Mouse (Mus musculus): ENCODE measurements around the gene Carns1.

Carns1 gene

GRCm38 (mm10) chr19:4169378-4169784, 5.9 kb downstream of the Carns1 start:
- no peaks in the 10 kb centered on the region for H3K27me3 ChIP-seq (ENCODE audit: control insufficient read depth, insufficient read depth, low read length, poor library complexity, severe bottlenecking)
- DNase-seq (ENCODE audit: low read depth, low spot score): peak; percentile 99
- no peaks in the 10 kb centered on the region; the same call in 1 of the 2 replicates for H3K36me3 ChIP-seq (ENCODE audit: control insufficient read depth, insufficient read depth, low read length, poor library complexity, severe bottlenecking)

GRCm38 (mm10) chr19:4166678-4167476, 8.4 kb downstream of the Carns1 start:
- Histone ChIP-seq H3K36me3 (ENCODE audit: control insufficient read depth, insufficient read depth, low read length, poor library complexity, severe bottlenecking) (no peaks in the 10 kb centered on the region; the same call in 1 of the 2 replicates), H3K27me3 (ENCODE audit: control insufficient read depth, insufficient read depth, low read length, poor library complexity, severe bottlenecking) (no peaks in the 10 kb centered on the region)
- no peak for DNase-seq (ENCODE audit: low read depth, low spot score)

DNA sequence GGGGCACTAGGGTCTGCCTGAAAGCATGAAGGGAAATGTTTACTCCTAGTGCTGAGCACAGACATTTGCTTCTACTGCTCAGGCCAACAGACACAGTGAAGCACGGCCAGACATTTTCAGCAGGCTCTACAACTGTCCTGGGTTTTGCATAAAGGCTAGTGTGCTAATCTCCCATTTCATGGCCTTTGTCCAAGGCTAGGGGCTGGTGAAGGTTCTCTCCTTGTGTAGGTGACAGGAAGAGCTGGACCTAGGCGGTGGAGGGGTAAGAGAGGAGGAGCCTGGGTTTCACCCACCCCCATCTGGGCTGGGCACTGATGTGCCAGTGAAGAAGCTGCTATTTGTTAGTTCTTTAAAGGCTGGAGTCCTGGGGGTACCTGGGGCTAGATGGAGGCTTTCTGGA, 10.6 kb downstream of the Carns1 start:
- no peaks in the 10 kb centered on the region; the same call in 1 of the 2 replicates for H3K36me3 ChIP-seq (ENCODE audit: control insufficient read depth, insufficient read depth, low read length, poor library complexity, severe bottlenecking)
- H3K27me3 ChIP-seq (ENCODE audit: control insufficient read depth, insufficient read depth, low read length, poor library complexity, severe bottlenecking): no peaks in the 10 kb centered on the region
- no peak for DNase-seq (ENCODE audit: low read depth, low spot score)

GRCm38 (mm10) chr19:4164100-4164499, 11.2 kb downstream of the Carns1 start:
- DNase-seq (ENCODE audit: low read depth, low spot score): no peak
- no peaks in the 10 kb centered on the region; the same call in 1 of the 2 replicates for H3K36me3 ChIP-seq (ENCODE audit: control insufficient read depth, insufficient read depth, low read length, poor library complexity, severe bottlenecking)
- no peaks in the 10 kb centered on the region for H3K27me3 ChIP-seq (ENCODE audit: control insufficient read depth, insufficient read depth, low read length, poor library complexity, severe bottlenecking)

DNA sequence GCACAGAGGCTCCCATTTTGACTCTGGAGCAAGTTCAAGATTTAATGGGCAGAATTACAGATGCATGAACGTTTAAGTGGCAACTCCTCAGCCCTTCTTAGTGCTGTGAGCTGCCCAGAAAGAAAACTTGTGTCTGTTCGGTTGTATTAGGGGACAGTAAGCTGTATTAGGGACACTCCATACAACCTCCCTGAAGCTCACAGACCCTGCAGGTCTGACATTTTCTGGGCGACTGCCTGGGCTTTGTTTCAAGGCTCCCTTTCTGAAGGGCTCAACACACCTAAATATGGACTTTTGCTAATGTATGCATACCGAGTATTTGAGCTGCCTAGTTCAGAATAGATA, 11.8 kb downstream of the Carns1 start:
- no peaks in the 10 kb centered on the region for H3K27me3 ChIP-seq (ENCODE audit: control insufficient read depth, insufficient read depth, low read length, poor library complexity, severe bottlenecking)
- no peaks in the 10 kb centered on the region; the same call in 1 of the 2 replicates for H3K36me3 ChIP-seq (ENCODE audit: control insufficient read depth, insufficient read depth, low read length, poor library complexity, severe bottlenecking)
- no peak for DNase-seq (ENCODE audit: low read depth, low spot score)

DNA sequence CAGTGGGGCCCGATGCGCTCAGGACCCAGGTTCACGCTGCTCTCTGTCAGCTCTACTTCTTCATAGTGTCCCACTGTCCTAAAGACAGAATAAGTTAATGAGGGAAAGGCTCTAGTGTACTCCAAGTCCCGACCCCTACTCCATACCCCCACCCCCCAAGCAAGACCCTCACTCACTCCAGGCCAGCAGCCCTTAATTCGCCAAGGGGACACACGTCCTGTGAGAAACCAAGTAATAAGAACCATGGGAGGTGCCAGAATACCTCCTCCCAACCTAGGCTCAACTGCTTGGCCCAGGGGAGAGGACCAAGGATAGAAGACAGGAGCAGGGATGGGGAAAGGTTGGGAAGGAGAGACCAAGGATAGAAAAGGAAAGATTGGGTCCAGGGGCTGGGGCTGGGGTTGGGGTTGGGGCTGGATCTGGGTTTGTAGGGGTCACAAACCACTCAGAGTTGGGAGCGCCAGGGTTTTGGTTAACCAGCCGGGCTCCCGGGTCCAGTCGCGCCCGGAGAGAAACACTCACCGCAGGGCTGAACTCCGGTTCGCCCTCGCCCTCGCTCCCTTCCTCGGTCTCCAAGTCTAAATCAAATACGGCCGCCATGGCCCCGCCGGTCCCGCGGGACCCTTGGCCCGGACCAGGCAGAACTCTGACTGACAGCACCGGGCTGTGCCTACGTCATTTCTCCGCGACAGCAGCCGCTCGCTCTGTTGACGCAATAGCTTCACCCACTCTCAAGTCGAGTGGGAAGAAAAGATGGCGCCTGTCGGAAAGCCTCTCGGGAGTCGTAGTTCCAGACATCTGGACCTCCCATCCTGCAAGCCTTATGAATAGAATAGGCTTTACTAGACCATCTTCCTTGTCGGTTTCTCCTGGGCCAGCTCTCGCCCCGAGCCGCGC, 12.4 kb downstream of the Carns1 start, which contains the start of gene Rps6kb2:
Gene Rps6kb2, minus strand, starts transcription at position 709 of the 897 bp plus-strand sequence.
- no peaks in the 10 kb centered on the region; the same call in 1 of the 2 replicates for H3K36me3 ChIP-seq (ENCODE audit: control insufficient read depth, insufficient read depth, low read length, poor library complexity, severe bottlenecking)
- DNase-seq (ENCODE audit: low read depth, low spot score): peak; percentile 96
- H3K27me3 ChIP-seq (ENCODE audit: control insufficient read depth, insufficient read depth, low read length, poor library complexity, severe bottlenecking): no peaks in the 10 kb centered on the region

DNA sequence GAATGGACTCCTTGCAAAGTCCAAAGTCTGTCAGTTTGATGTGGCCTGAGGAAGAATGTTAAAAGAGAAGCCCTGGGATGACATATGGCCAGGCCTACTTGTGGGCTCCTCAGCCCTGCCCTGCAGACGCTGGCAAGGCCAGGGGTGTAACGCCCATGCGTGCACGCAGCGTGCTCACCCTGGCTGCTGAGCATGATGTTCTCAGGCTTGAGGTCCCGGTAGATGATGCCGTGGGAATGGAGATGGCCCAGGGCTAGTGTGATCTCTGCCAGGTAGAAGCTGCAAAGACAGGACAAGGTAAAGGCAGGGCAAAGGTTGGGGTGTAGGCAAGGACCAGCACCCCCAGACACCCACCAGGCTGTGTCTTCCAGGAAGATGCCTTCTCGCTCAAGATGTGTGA, 16.2 kb downstream of the Carns1 start:
- no peak for DNase-seq (ENCODE audit: low read depth, low spot score)
- peaks cover 16% of the 10 kb centered on the region for H3K36me3 ChIP-seq (ENCODE audit: control insufficient read depth, insufficient read depth, low read length, poor library complexity, severe bottlenecking)
- no peaks in the 10 kb centered on the region for H3K27me3 ChIP-seq (ENCODE audit: control insufficient read depth, insufficient read depth, low read length, poor library complexity, severe bottlenecking)

DNA sequence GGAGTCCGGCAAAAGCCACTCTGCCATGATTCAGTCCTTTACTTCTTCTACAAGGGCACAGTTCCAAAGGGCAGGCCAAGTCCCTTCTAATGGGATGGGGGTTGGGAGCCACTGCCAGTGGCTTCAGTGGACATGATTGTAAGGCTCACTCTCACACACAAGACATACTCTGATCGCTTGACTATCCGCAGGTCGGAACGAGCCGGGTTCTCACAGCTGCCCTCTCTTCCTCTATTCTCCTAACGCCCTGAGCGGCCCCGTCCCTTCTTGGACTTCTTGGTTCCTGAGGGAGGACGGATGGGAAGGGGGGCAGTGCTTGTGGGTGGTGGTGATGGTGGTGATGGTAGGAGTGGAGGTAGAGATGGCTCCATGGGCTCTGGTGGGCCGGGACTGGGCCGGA, 18.5 kb downstream of the Carns1 start:
- DNase-seq (ENCODE audit: low read depth, low spot score): no peak
- Histone ChIP-seq H3K36me3 (ENCODE audit: control insufficient read depth, insufficient read depth, low read length, poor library complexity, severe bottlenecking) (peaks cover 16% of the 10 kb centered on the region), H3K27me3 (ENCODE audit: control insufficient read depth, insufficient read depth, low read length, poor library complexity, severe bottlenecking) (no peaks in the 10 kb centered on the region)

DNA sequence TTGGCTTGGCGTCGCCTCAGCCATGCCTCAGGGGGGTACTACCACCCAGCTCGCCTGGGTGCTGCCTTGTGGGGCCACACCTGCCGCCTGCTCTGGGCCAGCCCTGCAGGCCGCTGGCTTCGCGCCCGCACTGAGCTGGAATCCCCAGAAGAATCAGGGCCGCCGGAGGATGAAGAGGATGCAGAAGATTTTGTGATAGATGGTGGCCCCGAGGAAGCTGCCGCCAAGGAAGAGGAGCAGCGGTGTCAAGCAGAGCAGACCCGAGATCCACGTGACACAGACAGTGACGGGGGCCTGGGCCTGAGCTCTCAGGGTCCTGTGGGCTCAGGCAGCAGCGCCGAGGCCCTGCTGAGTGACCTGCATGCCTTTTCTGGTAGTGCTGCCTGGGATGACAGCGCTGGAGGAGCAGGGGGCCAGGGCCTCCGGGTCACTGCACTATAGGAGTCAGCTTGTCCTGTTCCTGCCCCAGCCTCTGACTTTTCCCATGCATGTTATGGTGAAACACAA, 19.2 kb downstream of the Carns1 start:
- no peak for DNase-seq (ENCODE audit: low read depth, low spot score)
- H3K27me3 ChIP-seq (ENCODE audit: control insufficient read depth, insufficient read depth, low read length, poor library complexity, severe bottlenecking): no peaks in the 10 kb centered on the region
- H3K36me3 ChIP-seq (ENCODE audit: control insufficient read depth, insufficient read depth, low read length, poor library complexity, severe bottlenecking): peaks cover 16% of the 10 kb centered on the region

- DNase-seq (ENCODE audit: low read depth, low spot score): peak; percentile 76
- Histone ChIP-seq H3K27me3 (ENCODE audit: control insufficient read depth, insufficient read depth, low read length, poor library complexity, severe bottlenecking) (no peaks in the 10 kb centered on the region), H3K36me3 (ENCODE audit: control insufficient read depth, insufficient read depth, low read length, poor library complexity, severe bottlenecking) (peaks cover 18% of the 10 kb centered on the region)
Observed at GRCm38 (mm10) chr19:4155223-4156072, 19.8 kb downstream of the Carns1 start.

GRCm38 (mm10) chr19:4154437-4155222, 20.6 kb downstream of the Carns1 start:
- Histone ChIP-seq H3K27me3 (ENCODE audit: control insufficient read depth, insufficient read depth, low read length, poor library complexity, severe bottlenecking) (no peaks in the 10 kb centered on the region), H3K36me3 (ENCODE audit: control insufficient read depth, insufficient read depth, low read length, poor library complexity, severe bottlenecking) (peaks cover 19% of the 10 kb centered on the region)
- DNase-seq (ENCODE audit: low read depth, low spot score): peak; percentile 79

GRCm38 (mm10) chr19:4153232-4153654, 22.0 kb downstream of the Carns1 start, which contains the start of gene Ptprcap:
Gene Ptprcap (plus strand): TSS chr19:4153604.
- no peaks in the 10 kb centered on the region for H3K27me3 ChIP-seq (ENCODE audit: control insufficient read depth, insufficient read depth, low read length, poor library complexity, severe bottlenecking)

DNA sequence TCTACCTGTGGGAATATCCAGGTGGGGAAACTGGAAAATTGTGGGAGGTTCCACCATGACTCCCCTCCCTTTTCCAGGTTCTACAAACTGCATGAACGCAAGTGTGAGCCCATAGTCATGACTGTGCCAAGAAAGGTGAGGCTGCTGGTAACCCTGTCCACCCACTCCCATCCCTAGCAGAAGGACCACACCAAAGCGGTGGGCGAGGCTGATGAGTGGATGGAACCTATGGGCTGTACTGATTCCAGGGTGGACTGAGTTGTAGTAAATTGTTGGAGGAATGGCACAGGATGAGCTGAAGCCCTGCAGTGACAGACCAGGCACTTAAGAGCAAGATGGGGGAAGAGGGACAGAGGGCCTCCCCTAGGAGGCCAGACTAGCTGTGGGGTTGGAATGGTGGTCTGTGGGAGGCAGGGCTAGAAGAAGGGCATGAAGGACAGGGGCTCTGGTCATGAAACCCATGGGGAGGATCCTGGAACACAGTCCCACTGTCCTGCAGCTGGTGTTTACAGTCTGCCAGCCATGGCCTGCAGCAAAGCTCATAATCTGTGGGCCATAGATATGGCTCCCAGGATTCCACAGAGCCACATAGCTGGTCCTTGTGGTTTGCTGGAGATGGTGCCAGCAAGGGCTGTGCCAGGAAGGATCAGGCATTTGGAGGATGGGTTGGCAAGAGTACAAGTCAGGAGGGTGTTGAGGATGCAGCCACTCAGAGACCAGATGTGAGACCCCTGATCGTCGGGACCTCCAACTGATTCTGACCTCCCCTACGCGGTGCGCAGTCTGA, 22.6 kb downstream of the Carns1 start:
- H3K36me3 ChIP-seq (ENCODE audit: control insufficient read depth, insufficient read depth, low read length, poor library complexity, severe bottlenecking): peaks cover 19% of the 10 kb centered on the region
- no peaks in the 10 kb centered on the region for H3K27me3 ChIP-seq (ENCODE audit: control insufficient read depth, insufficient read depth, low read length, poor library complexity, severe bottlenecking)
- DNase-seq (ENCODE audit: low read depth, low spot score): no peak

More at GRCm38 (mm10) chr19:4153232-4153654, 22.0 kb downstream of the Carns1 start, which contains the start of gene Ptprcap:
- H3K36me3 ChIP-seq (ENCODE audit: control insufficient read depth, insufficient read depth, low read length, poor library complexity, severe bottlenecking): peaks cover 19% of the 10 kb centered on the region
- DNase-seq (ENCODE audit: low read depth, low spot score): no peak

All from splenic B cell, adult 2 months (primary cell).